ENCODE assay signal across 1 mouse cellular context in the genomic region with DNA sequence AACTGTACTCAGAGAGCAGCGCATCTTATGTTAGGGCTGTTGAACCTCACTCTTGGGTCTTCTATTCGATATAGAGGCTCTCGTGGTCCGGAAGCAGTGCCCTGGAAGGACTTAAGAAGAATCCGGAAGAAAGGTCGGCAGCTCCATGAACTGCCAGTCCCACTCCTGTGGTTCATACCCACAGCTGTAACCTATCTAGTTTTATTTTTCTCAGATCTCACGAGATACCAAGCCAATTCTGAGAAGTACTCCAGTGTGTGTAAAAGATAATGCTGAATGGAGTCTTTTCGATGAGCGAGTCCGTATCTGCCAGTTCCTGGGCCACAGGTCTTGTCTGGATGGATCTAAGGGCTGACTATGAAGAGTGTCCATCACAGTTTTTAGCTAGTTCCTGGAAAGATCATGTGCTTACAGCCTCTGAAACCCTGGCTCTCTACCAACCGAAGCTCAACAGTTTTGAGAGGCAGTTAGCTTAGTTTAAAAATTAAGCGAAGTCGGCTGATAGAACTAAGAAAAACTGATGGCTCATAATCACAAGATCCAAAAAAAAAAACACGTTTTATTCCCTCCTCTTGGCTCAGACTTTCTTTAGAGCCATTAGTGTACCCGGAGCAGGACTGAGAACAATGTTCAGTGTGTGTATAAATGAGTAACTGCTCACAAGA.
A peak's percentile ranks its signal among the peaks of the same experiment; 100 is the strongest.
TF ChIP-seq lines count a peak whose summit lies in the region.

No protein-coding gene starts in this region.

TF ChIP-seq in MEL, 35 proteins besides CTCF, POLR2A, EP300 and RAD21 (continued from another document):
- TF ChIP-seq BHLHE40 (IDR thresholded peaks at IDR 0.05; ENCODE audit: borderline replicate concordance, low read depth, low read length) = no peak; the same call in 1 of the 2 replicates
- TF ChIP-seq TAL1 (IDR thresholded peaks at IDR 0.05; ENCODE audit: low read length) = peak; percentile 62
- peak; percentile 68 for TF ChIP-seq TBP (IDR thresholded peaks at IDR 0.05; ENCODE audit: low read depth, low read length)
TF ChIP-seq in MEL: peak in this region for 14.
